Mouse (Mus musculus): Measurements from ENCODE around the gene Akap8l.
A peak's percentile ranks its signal among the peaks of the same experiment; 100 is the strongest.

The Akap8l gene

DNA sequence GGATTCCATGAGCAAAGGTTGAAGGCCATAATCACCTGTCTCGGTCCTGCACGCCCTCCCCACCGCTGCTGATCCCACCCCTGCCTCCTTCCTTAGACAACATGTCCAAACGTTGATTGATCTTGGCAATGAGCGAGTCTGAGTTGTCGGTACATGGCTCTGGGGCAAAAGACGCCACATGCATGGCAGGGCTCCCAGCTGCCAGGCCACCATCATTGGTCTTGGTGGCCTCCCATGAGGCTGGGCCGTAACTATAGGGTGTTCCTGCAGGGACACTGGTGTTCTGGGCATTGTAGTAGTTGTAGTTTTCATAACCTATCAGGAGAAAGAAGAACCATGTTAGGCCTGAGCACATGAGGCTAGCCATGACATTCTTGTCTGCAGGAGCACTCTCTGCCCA lies 33.4 kb downstream of the Akap8l start:
- no peak for DNase-seq (ENCODE audit: low spot score)

DNA sequence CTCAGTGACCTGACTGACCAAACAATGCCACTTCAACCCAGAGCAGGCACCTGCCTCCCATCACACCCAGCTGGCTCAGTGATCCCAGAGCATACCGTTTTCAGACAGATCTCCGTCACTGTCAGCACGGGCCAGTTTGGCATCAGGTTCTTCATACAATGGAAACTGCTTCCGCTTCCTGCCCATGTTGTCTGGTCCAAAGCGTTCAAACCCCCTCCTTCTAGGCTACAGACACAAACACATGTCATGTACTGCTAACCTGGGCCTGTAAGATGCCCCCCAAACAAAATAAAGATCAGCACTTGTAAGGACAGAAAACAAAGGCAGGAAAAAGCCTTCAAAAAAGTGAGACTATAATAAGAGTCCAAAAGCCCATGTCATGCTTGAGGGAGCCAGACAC lies 34.8 kb downstream of the Akap8l start:
- no peak for DNase-seq (ENCODE audit: low spot score)

DNA sequence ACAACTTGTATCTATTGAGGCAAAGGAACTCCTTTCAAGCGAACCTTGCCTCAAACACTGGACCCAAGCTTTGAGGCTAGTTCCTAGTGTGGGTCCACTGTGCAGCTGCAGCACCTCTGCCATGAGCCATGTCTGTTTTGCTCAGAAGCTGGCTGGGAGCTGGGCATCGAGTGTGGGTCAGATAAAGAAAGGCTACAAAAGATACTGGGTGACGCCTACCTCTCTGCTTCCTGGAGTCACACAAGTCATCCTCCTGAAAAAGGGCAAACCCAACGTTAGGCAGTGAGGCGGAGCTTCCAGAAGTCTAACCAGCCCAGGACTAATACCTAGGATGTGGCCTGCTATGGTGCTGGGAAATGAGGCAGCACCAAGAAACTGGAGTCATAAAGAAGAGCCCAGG lies 36.5 kb downstream of the Akap8l start:
- no peak for DNase-seq (ENCODE audit: low spot score)

DNA sequence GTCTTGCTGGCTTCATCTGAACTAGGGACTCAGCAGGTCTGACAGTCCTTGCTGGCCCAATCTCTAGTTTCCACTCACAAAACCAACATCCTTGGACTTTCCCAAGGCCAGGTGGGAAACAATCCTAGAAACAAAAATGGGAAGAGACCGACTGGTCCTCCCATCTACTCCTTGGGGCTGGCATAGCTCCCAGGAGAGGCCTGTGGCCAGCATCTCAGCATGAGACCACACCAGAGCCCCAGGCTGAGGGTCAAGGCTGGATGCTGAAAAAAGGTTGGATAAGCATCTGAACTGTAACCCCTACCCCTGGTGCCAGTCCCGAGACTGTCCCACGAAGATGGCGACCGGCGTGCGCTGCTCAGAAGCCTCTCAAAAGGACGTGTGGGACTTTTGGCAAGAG lies 37.6 kb downstream of the Akap8l start:
- no peak for DNase-seq (ENCODE audit: low spot score)

DNA sequence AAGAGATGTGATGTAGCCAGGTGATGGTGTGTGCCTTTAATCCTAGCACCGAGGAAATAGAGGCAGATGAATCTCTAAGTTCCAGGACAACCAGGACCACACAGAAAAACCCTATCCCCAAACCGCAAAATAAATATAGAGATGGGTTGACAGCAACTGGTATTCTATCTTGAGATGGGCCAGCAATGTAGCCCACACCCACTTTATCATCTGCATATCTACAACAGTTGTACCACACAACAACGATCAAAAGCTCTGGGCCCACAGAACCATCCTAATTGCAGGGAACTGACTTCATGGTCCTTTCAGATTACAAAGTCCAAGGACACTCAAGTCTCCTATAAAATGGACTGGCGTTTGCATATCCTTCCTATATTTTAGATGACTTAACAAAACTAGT lies 42.4 kb downstream of the Akap8l start:
- DNase-seq (ENCODE audit: low spot score) = no peak

DNA sequence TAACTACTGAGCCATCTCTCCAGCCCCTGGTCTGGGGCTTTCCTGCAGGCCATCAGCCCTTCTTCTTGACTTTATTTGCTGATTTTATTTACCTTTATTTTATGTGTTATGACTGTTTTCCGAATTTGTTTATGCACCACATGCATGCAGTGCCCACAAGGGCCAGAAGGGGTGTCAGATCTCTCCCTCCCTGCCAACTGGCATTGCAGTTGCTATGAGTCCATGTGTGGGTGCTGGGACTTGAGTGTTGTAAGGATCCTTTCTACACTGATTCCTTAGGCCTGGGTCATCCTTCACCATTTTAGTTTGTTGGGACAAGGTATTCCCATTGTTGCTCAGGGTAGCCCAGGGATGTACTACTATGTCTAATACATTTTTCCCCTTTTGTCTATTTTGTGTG lies 52.3 kb downstream of the Akap8l start:
- DNase-seq (ENCODE audit: low spot score) = no peak

DNA sequence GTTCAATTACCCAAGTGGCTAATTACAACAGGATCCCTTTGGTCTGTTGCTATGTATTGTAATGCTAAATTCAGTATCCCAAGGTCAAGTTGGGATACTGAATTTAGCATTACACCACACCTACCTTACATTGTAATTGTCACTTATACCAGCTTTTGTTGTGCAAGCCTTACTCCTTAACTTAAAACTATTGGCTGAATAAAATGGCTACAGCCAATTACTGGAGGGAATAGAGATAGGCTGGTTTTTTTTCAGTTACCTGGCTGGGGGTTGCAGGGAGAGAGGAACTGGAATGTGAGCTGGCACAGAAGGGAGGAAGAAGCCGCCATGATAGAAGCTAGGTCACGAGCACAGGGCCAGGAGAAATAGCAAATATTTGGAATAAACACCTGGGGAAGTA lies 54.5 kb downstream of the Akap8l start:
- no peak for DNase-seq (ENCODE audit: low spot score)

DNA sequence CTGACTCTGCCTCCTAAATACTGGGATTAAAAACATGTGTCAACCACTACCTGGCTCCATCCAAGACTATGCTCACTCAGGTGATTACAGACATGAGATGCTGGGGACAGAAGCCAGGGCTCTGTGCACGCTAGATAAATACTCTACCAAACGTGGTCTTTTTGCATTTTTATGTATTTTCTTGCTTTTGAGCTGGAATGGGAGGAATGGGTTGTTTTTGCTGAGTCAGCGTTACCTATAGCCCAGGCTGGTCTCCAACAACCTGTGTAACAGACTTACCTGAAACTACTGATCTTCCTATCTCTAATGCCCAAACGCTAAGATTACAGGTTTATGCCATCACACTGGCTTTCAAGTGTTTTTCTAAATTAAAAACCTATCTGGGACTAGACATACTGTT lies 55.2 kb downstream of the Akap8l start:
- DNase-seq (ENCODE audit: low spot score) = no peak

DNA sequence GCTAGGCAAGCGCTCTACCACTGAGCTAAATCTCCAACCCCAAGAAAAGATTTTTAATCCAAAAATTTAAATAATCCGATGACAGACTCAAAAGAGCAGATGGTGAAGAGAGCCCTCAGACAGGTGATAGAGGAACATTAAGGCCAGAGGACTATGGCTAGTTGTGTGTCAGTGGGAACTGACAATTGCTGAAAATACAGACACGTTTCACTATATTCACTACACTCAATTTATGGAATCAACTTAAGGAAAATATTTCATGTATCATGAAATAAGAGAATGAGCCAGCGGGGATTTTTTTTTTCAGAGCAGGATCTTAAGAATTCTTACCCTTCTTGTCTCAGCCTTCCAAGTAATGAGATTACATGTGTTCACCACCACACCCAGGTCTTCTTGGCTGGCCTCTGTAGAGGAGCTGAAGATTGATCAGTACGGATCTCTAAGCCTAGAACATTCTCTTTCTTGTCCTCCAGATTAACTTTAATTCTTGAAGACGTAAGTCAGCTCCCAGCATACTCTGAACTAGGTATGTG lies 65.2 kb downstream of the Akap8l start:
- DNase-seq (ENCODE audit: low spot score) = no peak

DNA sequence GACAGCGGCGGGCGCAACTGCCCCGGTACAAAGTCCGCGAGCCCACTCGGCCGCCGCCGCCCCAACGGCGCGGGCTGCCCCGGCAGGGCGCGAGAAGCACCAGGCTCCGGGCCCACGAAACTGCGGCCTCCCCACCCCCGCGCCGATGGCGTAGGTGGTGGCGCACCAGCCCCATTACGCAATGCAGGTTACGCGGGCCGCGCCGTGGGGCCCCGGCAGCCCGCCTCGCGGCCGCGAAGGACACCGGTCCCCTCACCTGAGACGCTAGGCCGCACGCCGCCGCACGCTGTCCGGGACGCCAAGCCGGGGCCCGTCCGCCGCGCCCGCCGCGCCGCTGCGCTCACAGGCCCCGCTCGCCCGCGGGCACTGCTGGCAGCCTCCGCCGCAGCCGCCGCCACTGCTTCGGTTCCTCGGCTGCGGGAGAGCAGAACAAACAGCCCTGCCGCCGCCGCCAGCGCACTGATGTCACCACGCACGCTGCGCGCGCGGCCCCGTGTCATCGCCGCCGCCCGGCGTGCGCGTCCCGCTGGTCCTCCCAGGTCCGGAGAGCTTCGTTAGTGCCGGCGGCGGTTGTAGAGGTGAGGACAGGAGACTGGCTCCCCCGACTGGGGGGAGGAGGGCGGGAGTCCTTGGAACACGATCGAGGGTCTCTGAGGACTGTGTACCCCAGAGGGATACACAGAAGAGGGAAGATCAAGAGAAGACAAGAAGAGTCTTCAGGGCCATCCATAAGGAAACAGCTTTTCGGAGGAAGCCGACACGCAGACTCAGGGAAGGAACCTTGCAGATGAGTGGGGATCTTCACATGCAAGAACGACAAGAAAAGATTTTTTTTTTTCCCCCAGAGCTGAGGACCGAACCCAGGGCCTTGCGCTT lies 65.9 kb downstream of the Akap8l start, which contains the start of gene Brd4:
Brd4 (minus strand) TSS at position 461 of the 876 bp plus-strand sequence.
- DNase-seq (ENCODE audit: low spot score) = peak; percentile 81

DNA sequence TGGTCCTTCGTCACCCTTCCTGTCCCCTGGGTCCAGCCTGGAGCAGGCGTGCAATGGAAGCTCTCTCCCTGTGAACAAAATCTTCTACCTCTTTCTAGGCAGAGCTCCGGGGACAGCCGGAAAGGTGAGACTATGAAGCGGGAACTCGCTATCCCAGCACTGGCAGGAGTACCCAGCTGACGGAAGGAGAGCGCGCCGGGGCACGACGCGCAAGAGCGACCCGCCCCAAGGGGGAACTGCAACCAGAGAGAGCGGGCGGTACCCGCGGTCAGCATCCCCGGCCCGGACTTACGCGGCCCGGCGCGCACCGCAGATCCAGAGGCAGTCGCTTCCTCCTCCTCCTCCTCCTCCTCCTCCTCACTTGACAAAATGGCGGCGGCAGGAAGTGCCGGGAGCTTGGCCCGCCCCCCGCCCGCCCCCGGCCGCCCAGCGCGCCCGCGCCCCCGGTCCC lies 66.6 kb downstream of the Akap8l start:
- DNase-seq (ENCODE audit: low spot score) = peak; percentile 36

DNA sequence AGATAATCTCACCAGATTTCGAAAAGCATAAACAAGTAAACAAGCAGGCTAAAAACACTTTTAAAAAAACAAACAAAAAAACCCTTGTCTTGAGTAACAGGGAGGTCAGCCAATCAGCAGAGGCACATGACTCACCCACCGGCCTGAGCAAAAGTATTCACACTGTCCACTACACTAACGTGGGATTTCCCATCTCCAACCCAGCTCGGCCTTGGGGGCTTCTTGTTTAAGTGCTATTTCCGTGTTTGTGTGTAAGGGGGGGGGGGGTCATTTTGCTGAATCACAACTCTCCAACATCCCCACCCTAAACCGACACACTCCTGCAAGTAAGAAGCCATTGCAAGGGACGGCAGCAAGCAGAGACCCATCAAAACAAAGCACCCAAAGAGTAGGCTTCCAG lies 67.1 kb downstream of the Akap8l start:
- no peak for DNase-seq (ENCODE audit: low spot score)

DNA sequence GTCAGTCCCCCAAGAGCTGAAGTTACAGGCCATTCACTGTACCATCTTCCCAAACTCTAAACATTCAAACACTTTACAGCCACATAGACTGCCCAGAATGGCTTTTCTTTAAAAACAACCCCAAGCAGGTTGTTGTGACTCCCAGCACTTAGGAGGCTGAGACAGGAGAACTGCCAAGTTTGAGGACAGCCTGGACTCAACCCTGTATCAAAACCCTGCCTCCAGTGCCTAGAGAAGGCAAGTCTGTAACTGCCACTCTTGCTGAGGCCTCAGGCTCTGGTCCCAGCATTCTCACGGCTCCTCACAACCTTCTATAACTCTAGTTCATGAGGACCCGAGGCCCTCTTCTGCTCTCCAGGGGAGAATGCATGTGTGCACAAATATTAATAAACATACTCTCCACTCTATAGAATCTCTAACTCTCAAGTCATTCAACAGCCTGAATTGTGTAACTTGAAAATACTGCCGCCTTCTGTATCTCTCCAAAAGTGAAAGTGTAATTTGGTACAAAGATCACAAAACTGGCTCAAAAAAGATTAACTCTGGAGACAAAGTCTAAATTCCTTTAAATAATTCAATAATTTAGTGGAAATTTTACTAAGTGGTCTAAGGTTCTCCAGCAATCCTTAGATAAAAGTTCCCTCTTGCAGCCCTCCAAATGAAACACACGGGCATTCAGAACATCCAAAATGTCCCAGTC lies 68.6 kb downstream of the Akap8l start:
- no peak for DNase-seq (ENCODE audit: low spot score)

DNA sequence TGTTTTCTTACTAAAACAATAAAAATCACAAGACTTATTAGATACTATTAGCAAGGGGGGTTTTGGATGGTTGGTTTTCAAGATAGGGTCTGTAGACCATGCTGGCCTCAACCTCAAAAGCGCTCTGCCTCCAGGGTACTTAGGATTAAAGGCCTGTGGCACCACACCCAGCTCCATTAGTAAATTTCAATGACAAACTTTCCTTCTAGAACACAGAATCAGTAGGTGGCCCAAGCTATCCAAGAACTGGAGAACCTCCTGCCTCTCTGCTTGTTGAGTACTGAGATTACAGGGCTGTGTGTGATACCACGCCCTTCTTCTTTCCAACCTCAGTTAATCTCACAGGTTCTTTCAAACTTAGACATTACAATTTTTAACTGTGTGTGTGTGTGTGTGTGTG lies 69.3 kb downstream of the Akap8l start:
- no peak for DNase-seq (ENCODE audit: low spot score)

DNA sequence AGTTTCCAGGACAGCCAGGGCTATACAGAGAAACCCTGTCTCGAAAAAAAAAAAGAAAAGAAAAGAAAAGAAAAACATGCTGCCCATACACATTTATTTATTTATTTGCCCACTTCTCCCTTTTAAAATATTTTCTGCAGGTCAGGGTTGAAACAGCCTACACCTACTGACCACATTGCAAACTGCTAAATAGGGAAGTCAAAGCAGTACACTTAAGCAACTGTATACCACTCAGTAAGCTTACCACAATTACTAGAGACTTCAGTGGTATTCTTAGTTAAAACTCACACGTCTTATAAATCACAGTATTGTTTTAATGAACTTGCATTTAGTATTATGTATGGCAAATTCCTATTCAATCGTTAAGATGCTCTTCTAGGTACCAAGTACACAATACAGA lies 69.8 kb downstream of the Akap8l start:
- DNase-seq (ENCODE audit: low spot score) = no peak

DNA sequence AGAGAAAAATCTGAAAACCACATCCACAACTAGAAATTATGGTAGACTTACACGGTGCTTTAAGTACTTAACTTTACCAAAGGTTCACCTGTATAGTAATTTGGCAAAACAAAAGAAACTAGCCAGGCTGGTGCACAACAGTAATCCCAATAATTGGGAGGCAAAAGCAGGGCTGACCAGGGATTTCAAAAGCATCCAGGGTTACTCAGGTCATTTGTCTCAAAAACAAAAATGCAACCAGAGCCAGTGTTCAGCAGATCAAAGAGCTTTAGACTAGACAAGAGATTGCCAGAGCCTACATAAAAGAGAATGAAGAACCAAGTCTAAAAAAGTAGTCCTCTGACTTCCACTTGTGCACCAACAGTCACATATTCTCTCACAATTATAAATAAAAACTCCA lies 73.2 kb downstream of the Akap8l start:
- DNase-seq (ENCODE audit: low spot score) = no peak

DNA sequence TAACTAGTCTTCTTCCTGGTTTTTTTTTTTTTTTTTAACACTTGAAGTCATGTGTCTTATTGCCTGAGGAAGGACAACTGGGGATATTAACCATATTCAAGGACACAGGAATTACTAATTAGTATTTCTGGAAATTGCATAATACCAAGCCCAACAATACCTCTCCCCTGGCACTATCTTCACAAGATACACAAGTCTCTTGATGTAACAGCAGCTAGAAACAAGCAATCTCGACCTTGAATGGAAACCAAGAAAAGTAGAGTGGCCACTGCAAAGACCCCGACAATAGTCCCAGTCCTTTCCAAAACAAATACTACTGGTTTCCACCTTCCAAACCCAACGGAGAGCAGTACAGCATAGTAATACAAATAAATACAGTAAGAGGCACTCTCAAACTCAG lies 74.8 kb downstream of the Akap8l start:
- DNase-seq (ENCODE audit: low spot score) = no peak
